Mouse (Mus musculus) right cerebral cortex, postnatal 36 days (tissue): ENCODE measurements around the gene Ms4a4b.
"Not testable (repeated sequence)": the region's sequence is repeated elsewhere in the genome, so short reads cannot be mapped to it uniquely, and the experiment has no call there.

Experiments used
- DNase-seq, 2 experiments: peaks; one replicate each; pipeline ENCODE4 v3.0.0; 2022; ENCODE audit warnings: low spot score in 2 of 2, mixed read lengths in 1 of 2

Ms4a4b gene

DNA sequence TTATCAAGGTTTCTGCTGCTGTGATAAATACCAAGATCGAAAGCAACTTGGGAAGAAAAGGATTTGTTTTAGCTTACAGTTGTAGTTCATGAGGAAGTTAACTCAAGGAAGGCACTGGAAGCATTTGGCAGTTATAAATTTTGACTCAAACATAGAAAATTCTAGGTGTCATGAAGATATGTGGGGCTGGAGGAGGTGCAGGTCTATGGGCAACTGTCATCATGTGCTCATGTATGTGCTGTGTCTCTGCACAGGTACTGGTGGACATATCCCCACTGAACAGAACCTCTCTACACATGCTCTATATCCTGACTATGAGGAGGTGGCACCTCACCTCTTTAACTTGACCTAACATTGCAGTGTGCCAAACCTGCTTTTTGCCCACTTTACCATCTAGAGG lies 43.2 kb downstream of the Ms4a4b start:
- no peak for DNase-seq

DNA sequence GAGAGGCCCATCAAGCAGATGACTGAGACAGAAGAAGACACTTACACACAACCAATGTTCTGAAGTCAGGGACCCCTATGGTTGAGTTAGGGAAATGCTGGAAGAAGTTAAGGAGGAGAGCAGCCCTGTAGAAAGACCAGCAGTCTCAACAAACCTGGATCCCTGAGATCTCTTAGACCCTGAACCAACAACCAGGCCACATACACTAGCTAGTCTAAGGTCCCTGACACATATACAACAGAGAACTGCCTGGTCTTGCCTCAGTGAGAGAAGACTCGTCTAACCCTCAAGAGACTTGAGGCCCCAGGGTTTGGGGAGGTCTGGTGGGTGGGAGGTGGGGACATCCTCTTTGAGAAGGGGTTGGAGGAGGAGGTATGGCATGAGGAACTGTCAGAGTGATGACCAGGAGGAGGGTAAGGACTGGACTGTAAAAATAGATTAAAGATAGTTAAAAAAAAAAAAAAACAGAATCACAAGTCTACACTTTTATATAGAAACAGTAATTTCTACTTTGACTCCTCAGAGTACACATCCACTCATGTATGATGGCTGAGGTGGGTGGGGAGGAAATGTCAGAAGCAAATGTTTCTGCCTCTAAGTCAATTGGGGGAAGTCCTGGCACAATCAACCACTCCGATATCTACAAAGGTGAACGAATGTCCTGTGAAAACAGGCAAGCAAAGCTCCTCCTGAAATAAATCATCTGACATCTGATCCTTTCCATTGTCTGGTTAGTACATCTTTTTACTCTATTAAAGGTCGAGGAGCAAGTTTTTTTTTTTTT lies 48.2 kb downstream of the Ms4a4b start:
- DNase-seq, result no peak

DNA sequence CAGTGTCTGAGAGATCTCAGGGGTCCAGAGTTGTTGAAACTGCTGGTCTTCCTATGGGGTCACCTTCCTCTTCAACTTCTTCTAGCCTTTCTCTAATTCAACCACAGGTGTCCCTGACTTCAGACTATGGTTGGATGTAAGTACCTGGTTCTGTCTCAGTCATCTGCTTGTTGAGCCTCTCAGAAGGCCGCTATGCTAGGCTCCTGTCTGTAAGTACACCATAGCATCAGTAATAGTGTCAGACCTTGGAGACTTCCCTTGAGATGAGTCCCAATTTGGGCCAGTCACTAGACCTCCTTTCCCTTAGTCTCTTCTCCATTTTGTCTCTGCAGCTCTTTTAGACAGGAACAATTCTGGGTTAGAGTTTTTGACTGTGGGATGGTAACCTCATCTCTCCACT lies 49.3 kb downstream of the Ms4a4b start:
- DNase-seq, result no peak

DNA sequence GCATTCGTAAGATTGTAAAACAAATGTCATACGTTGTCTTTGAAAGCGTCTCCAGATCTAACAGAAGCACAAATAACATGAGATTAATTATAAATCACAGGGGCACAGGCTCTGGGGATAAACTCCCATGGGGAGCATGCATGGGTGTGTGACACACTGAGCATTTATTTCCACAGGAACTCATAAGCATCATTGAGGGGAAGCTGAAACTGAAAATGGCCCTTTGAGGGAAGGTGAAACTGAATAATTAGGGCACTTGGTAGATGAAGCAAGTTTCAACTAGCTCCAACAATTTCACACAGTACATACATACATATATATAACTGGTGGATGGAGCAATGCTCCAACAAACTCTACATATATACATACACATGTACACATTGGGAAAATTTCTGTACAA lies 51.2 kb downstream of the Ms4a4b start:
- DNase-seq, result no peak

DNA sequence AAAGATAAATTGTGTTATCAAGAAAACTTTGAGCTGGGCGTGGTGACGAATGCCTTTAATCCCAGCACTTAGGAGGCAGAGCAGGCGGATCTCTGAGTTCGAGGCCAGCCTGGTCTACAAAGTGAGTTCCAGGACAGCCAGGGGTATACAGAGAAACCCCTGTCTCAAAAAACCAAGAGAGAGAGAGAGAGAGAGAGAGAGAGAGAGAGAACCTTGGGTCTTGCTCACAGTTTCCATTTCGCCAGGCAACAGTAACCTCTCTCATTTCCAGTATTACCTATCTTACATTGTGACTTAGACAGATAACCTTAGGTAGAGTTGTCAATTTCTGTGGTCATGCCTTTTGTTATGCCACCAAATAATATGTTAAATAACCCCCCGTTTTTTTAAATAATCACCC lies 53.0 kb downstream of the Ms4a4b start:
- DNase-seq, result no peak

DNA sequence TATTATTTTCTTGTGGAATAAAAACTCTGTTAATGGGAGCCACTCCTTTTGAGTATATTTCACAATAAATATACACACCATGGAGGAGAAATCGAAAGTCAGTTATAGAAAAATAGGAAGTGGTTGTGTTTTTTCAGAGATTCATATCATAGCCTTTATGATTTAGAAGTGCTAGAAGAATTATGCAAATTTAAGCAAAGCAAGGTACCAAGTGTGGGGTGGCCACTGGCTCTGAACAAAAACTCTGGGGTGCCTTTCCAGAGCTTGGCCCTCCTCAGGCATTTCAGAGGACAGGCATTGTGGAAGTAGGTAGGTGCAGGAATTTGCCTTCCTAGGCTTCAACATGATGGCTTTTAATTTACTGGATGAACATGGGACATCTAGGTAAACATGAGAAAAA lies 53.9 kb downstream of the Ms4a4b start:
- not testable (repeated sequence) for DNase-seq

DNA sequence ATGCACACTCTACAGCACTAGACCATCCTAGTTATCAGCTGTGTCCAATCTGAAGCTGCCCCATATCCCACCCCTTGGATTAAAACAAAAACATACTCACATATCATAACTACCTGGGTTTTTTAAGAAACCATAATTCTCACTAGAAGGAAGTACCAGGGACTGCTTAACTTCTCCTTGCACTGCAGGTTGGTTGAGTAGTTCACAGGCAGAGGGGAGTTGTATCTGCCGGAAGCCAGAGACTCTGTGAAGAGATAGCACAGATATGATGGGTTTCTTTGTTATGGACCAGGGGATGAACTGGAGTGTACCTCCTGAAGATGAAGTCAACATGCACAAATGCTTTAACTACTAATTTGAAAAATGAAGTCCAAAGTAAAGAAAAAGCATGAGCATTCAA lies 57.4 kb downstream of the Ms4a4b start:
- DNase-seq, result no peak

DNA sequence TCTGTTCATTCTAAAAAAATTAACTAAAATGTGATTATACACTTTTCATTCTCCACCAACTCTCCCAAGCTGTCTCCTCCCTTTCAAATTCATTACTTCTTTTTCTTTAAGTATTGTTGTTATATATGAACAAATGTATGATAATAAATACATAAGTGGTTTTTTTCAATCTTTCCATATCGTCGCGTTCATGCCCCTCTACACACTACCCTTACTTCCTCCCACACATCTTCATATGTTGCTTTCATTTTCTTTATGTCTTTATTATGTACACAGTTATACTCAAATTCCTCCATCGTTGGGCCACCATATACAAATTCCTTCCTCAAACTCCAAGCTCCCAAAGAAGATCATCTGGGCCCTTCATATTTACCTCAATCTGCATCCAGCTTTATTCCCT lies 58.0 kb downstream of the Ms4a4b start:
- DNase-seq, result no peak

DNA sequence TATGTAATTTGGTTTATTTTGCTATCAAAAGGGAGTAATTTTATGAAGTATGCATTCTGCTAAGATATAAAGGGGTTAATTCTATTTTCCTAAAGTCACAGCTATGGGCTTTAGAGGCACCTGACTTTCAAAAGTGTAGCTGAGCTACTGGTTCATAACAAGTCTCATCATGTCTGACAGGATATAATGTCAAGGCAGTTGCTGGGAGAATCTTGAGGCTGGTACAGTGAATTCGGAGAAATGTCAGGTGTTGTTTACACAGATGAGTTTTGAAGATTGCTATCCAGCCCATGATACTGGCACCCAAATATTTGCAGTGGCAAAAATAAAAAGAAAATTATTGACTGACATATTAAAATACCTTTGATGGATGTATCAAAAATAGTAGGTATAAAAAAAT lies 61.5 kb downstream of the Ms4a4b start:
- no peak for DNase-seq

DNA sequence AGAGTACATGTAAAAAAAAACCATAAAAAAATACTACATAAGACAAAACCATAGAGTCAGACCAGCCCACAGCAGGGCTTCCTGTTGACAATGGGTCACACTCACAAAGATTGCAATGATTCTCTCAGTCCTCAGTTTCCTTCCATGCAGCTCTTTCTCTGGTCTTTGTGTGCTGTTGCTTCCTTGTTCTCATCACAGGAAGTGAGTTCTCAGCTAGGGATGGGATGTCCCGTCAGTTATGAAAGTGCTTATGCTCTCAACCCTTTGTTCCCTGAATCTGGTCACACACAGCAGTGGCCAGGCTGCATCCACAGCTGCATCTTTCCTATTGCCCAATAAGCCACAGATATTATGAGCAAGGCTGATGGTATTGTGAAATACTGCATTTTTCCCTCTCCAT lies 70.1 kb downstream of the Ms4a4b start:
- no peak for DNase-seq

DNA sequence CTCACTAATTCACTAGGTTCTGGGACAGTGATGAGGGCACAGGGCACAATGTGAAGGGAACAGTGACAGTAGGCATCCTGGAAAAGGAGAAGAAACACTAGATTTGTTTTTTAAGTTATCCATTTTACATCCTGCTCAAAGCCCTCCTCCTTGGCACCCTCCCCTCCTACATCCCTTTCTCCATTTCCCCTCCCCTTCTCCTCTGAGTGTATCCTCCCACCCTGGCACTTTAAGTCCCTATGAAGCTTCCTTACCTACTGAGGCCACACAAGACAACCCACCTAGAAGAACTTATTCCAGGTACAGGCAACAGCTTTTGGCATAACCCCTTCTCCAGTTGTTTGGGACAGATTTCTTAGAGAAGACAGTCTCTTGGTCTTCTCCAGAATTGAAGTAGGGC lies 72.9 kb downstream of the Ms4a4b start, which contains the start of gene Ms4a6b:
TSS of gene Ms4a6b (plus strand) at position 267 of the 400 bp plus-strand sequence.
- no peak for DNase-seq
